Mouse (Mus musculus): ENCODE data around the gene Des.

DNA sequence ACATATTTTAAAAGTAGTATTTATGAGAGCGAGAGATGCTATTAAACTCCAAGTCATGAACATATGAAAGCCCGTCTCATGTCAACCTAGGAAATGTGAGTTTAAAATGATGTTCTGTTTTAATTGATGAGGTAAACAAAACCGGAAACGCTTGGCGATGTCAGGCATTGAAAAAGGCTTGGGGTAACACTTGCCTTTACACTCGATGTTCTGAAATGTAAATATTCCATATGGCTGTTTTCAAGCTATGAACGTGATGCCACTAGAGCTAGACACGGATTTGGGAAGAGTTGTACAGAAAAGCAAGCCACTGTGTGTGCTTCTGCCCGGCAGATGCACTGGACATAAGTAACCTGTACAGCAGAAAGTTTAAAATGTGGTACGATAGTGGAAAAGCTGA lies 41.0 kb upstream of the Des start:
- TF ChIP-seq CTCF (IDR thresholded peaks at IDR 0.05 in 2 of 3, conservative IDR thresholded peaks at IDR 0.05 in 1 of 3; ENCODE audit: control insufficient read depth in 1 of 3, insufficient read depth in 1 of 3, low read depth in 2 of 3, low read length in 3 of 3, poor library complexity in 1 of 3, severe bottlenecking in 1 of 3) (no peak), MAX (IDR thresholded peaks at IDR 0.05; ENCODE audit: low read length) (no peak), TBP (IDR thresholded peaks at IDR 0.05; ENCODE audit: low read depth, low read length) (no peak), ETS1 (IDR thresholded peaks at IDR 0.05; ENCODE audit: low read depth, low read length) (no peak)
